Mouse (Mus musculus): Measurements from ENCODE around the gene Sdcbp2. TPM values are rescaled to one million over a fixed set of nuclear protein-coding genes. Genes with fewer than 3 reads are reported as not detected.
A peak's percentile ranks its signal among the peaks of the same experiment; 100 is the strongest.

Gene Sdcbp2
- total RNA-seq (2021), result 1 to 10 TPM; 1.6 to 3.2 TPM

GRCm38 (mm10) chr2:151571873-151572700 lies at the start of gene Sdcbp2:
TSS of gene Sdcbp2 (plus strand) at chr2:151572622.
- DNase-seq, result no peak
- intact Hi-C loops (cut with DNase I), result no loop called here

- DNase-seq, result peak in 1 of 2 experiments; percentile 41
- intact Hi-C loops (cut with DNase I), result no loop called here
These were observed 47.9 kb upstream of the Sdcbp2 start for GRCm38 (mm10) chr2:151524324-151525041.

GRCm38 (mm10) chr2:151525520-151525919 lies 46.9 kb upstream of the Sdcbp2 start:
- intact Hi-C loops (cut with DNase I), result no loop called here
- DNase-seq, result no peak

- intact Hi-C loops (cut with DNase I), result no loop called here
- DNase-seq, result no peak
These were observed 44.4 kb upstream of the Sdcbp2 start for GRCm38 (mm10) chr2:151528066-151528465.

GRCm38 (mm10) chr2:151529169-151529568 lies 43.3 kb upstream of the Sdcbp2 start:
- no peak for DNase-seq
- intact Hi-C loops (cut with DNase I), result no loop called here

GRCm38 (mm10) chr2:151530378-151531230 lies 41.8 kb upstream of the Sdcbp2 start:
- DNase-seq, result no peak
- intact Hi-C loops (cut with DNase I), result no loop called here

GRCm38 (mm10) chr2:151533632-151534031 lies 38.8 kb upstream of the Sdcbp2 start:
- intact Hi-C loops (cut with DNase I), result no loop called here
- DNase-seq, result no peak

GRCm38 (mm10) chr2:151535961-151536617 lies 36.3 kb upstream of the Sdcbp2 start:
- DNase-seq, result no peak
- intact Hi-C loops (cut with DNase I), result no loop called here

- peak; percentile 57 to 75 for DNase-seq
- intact Hi-C loops (cut with DNase I), result no loop called here
These were observed 35.8 kb upstream of the Sdcbp2 start for GRCm38 (mm10) chr2:151536618-151536974.

GRCm38 (mm10) chr2:151538646-151539045 lies 33.8 kb upstream of the Sdcbp2 start:
- intact Hi-C loops (cut with DNase I), result no loop called here
- no peak for DNase-seq

GRCm38 (mm10) chr2:151542323-151543062 lies 29.9 kb upstream of the Sdcbp2 start, which contains the start of gene Fkbp1a:
TSS of gene Fkbp1a (plus strand) at chr2:151542483.
- peak; percentile 98 to 99 for DNase-seq
- intact Hi-C loops (cut with DNase I), result loop anchor here (1.0 kb wide), 1 partner anchor 48 kb away; the partner anchor contains the start of gene Nsfl1c

- intact Hi-C loops (cut with DNase I), result loop anchor here (1.0 kb wide), 1 partner anchor 49 kb away; the partner anchor contains the start of gene Nsfl1c
- peak; percentile 64 to 76 for DNase-seq
These were observed 29.1 kb upstream of the Sdcbp2 start for GRCm38 (mm10) chr2:151543063-151543895.

GRCm38 (mm10) chr2:151544673-151545072 lies 27.7 kb upstream of the Sdcbp2 start:
- no peak for DNase-seq
- intact Hi-C loops (cut with DNase I), result loop anchor here (2.0 kb wide), 1 partner anchor 24 kb away; no protein-coding TSS in a partner anchor

GRCm38 (mm10) chr2:151546571-151546970 lies 25.9 kb upstream of the Sdcbp2 start:
- no peak for DNase-seq
- intact Hi-C loops (cut with DNase I), result no loop called here

- intact Hi-C loops (cut with DNase I), result no loop called here
- DNase-seq, result no peak
These were observed 22.8 kb upstream of the Sdcbp2 start for GRCm38 (mm10) chr2:151549615-151550121.

GRCm38 (mm10) chr2:151562930-151563921 lies 9.2 kb upstream of the Sdcbp2 start:
- no peak for DNase-seq
- intact Hi-C loops (cut with DNase I), result no loop called here

- intact Hi-C loops (cut with DNase I), result no loop called here
- DNase-seq, result no peak
These were observed 8.4 kb upstream of the Sdcbp2 start for GRCm38 (mm10) chr2:151564006-151564405.
